Mouse (Mus musculus) myocyte (in vitro differentiated cells): ENCODE measurements around the gene Egln1.

Experiments used
- CEBPB ChIP-seq: IDR thresholded peaks from 2 replicates; pipeline ENCODE4 v1.6.1; 2011; ENCODE audit warnings: mild to moderate bottlenecking, moderate library complexity; ENCODE audit not compliant: poor library complexity, insufficient read depth, severe bottlenecking
- E2F4 ChIP-seq: IDR thresholded peaks from one replicate; pipeline ENCODE4 v1.6.1; 2011; ENCODE audit warnings: mild to moderate bottlenecking, control low read depth, moderate library complexity; ENCODE audit not compliant: insufficient read depth
- MAX ChIP-seq: IDR thresholded peaks from one replicate; pipeline ENCODE4 v1.6.1; 2011; ENCODE audit warnings: low read depth, mild to moderate bottlenecking, control low read depth
- MYOD1 ChIP-seq, 3 experiments: IDR thresholded peaks; one replicate each; pipeline ENCODE4 v1.6.1; 2011; ENCODE audit warnings: control low read depth in 2 of 3, low read depth in 2 of 3, mild to moderate bottlenecking in 2 of 3, moderate library complexity in 1 of 3; ENCODE audit not compliant: insufficient read length in 2 of 3, control insufficient read depth in 1 of 3
- POLR2A ChIP-seq: IDR thresholded peaks from one replicate; pipeline ENCODE4 v1.6.1; 2011; ENCODE audit warnings: low read depth, mild to moderate bottlenecking, control low read depth, moderate library complexity; ENCODE audit not compliant: insufficient read length
- POLR2AphosphoS2 ChIP-seq: IDR thresholded peaks from one replicate; pipeline ENCODE4 v1.6.1; 2011; ENCODE audit warnings: low read depth, control low read depth; ENCODE audit not compliant: insufficient read length
- SRF ChIP-seq: IDR thresholded peaks from one replicate; pipeline ENCODE4 v1.6.1; 2011; ENCODE audit warnings: low read depth; ENCODE audit not compliant: control insufficient read depth, insufficient read length
- TCF12 ChIP-seq: IDR thresholded peaks from one replicate; pipeline ENCODE4 v1.6.1; 2011; ENCODE audit warnings: mild to moderate bottlenecking, control low read depth; ENCODE audit not compliant: poor library complexity, insufficient read depth, severe bottlenecking
- USF1 ChIP-seq: IDR thresholded peaks from one replicate; pipeline ENCODE4 v1.6.1; 2011; ENCODE audit warnings: low read depth, mild to moderate bottlenecking, control low read depth, moderate library complexity

DNA sequence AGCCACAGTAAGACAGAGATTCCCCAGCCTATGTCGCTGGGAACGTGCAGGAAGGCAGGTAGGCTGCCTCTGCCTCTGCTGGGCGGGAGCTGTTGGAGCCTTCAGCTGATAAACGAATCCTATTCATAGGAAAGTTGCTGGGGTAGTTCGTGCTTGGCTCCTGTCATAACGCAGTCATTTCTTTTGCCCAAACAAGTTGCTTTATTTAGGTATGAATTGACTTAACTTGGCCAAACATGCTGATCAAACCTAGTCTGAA is 42.5 kb upstream of the Egln1 start:
- TF ChIP-seq SRF (no peak), POLR2A (no peak), MYOD1 (IDR thresholded peaks at IDR 0.05; ENCODE audit: control insufficient read depth in 1 of 3, insufficient read length in 2 of 3, low read depth in 2 of 3) (no peak), MAX (no peak), TCF12 (no peak), POLR2AphosphoS2 (no peak), USF1 (no peak), CEBPB (no peak), E2F4 (no peak)
